Mouse (Mus musculus) layer of hippocampus, postnatal 36 days (tissue): ENCODE results near the gene Fermt2. TPM values are rescaled to one million over a fixed set of nuclear protein-coding genes. Genes with fewer than 3 reads are reported as not detected.

ENCODE experiments used
- DNase-seq, 2 experiments: peaks; one replicate each; pipeline ENCODE4 v3.0.0; 2022
- total RNA-seq, 2 experiments: library from RNA; stranded (reverse); gene quantifications; 2 replicates each; pipeline ENCODE4 v1.2.3; 2021

The Fermt2 gene
- total RNA-seq, 2 experiments from 2014 or later = 104 to 109 TPM

DNA sequence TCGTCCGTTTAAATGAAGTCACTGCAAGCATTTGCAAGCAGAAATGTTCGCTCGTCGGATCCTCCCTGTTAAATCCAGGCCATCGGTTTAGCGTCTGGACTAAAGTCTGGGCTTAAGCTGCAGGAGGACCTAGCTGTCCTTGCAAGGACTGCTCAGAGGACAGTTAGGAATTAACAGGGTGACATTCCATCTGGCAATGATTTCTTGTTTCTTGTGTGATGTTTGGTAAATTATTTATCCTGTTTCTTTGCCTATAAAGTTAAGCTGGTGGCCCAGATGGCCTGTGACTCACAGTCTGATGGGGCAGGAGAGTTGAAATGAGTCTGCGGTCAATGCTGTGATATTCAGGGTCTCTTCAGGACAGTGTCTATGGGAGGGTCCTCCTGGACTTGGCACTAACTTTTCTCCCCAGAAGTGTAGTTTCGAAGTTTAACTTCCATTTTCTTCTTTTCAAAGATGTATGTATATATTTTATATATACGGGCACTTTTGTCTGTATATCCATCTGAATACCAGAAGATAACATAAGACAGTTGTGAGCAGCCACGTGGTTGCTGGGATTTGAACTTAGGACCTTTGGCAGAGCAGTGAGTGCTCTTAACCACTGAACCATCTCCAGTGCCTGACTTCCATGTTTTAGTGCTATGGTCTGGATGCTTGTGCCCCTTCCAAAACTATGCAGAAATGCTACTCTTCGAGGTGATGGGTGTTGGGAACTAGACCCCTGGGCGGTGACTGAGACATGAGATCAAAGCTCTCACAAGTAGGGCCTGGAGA is 99.7 kb downstream of the Fermt2 start:
- DNase-seq = no peak

- DNase-seq = peak; percentile 9 to 13
These were observed 106.7 kb downstream of the Fermt2 start for GRCm38 (mm10) chr14:45423220-45423619.

DNA sequence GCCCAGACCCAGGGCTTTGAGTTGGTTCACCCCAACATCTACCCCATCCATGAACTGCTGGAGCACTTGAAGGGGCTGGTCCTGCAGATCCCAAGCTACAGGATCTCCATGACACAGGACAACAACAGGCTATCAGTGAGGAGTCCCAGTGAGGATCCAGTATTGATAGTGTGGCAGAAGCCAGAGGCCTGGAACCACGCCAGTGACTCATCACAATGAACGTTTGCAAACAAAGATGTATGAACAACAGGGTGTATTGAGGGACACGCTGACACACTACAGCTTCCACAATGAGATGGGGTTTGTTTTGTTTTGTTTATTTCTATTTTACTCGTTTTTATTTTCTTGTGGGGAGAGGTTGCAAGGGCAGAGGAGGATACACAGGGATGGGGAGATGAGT is 107.5 kb downstream of the Fermt2 start:
- DNase-seq = peak; percentile 12 to 17

GRCm38 (mm10) chr14:45419323-45419722 is 110.6 kb downstream of the Fermt2 start:
- no peak for DNase-seq

GRCm38 (mm10) chr14:45418553-45418952 is 111.4 kb downstream of the Fermt2 start:
- no peak for DNase-seq

DNA sequence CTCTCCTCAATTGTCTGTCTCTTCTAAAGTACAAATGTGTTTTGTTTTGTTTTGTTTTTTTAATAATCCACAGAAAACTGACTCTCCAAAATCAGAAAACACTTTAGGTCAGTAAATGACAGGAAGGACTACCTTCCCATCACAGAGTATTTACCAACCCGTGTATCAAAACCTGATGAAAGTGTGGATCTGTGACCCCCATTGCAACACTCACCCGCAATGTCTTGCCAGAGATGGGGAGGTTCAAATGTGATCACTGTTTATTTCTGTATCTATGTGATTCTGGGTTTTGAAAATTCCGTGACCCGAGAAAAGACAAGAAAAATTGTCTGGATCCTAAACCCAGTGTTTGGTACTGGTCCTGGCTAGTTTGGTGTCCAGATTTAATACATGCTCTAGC is 113.7 kb downstream of the Fermt2 start:
- DNase-seq = no peak

Other genes with a start within 250 kb of the Fermt2 start
- gene Ero1l, start 211.3 kb downstream of the Fermt2 start, total RNA-seq = 10 to 100 TPM; 34.1 to 34.9 TPM
- gene Psmc6, start 200.3 kb downstream of the Fermt2 start, total RNA-seq = 100 to 1,000 TPM in 1 of 2 experiments, 10 to 100 TPM in 1; 96.8 to 106 TPM
- 10 to 100 TPM; 19.5 to 22.4 TPM for gene Styx, start 179.0 kb downstream of the Fermt2 start, total RNA-seq
- 10 to 100 TPM; 18.9 to 19.2 TPM for gene Gnpnat1, start 125.2 kb downstream of the Fermt2 start, total RNA-seq
- 10 to 100 TPM; 78.1 to 87.0 TPM for gene Ddhd1, start 128.0 kb upstream of the Fermt2 start, total RNA-seq